Mouse (Mus musculus) liver, embryonic 12.5 days (tissue): ENCODE results near the gene Cers6. TPM values are rescaled to one million over a fixed set of nuclear protein-coding genes. Genes with fewer than 3 reads are reported as not detected.

ENCODE experiments used
- ATAC-seq: fragments of 200-750 bp; cut with Nextera tagmentation; 2 replicates; pipeline ENCODE4 v1.8.0; 2017; ENCODE audit warnings: moderate number of reproducible peaks, mild to moderate bottlenecking, moderate library complexity
- H3K27ac ChIP-seq: fragments of 300-500 bp; sonication (generic); 2 replicates; pipeline ENCODE4 v1.5.1; 2016; ENCODE audit warnings: mild to moderate bottlenecking
- H3K27me3 ChIP-seq: fragments of 300-500 bp; sonication (generic); replicated peaks from 2 replicates; pipeline ENCODE4 v1.6.1; 2016; ENCODE audit warnings: mild to moderate bottlenecking, moderate library complexity
- H3K36me3 ChIP-seq: fragments of 300-500 bp; sonication (generic); 2 replicates; pipeline ENCODE4 v1.6.1; 2016; ENCODE audit warnings: mild to moderate bottlenecking, moderate library complexity
- H3K4me1 ChIP-seq: fragments of 300-500 bp; sonication (generic); 2 replicates; pipeline ENCODE4 v1.6.1; 2016
- H3K4me2 ChIP-seq: fragments of 300-500 bp; sonication (generic); 2 replicates; pipeline ENCODE4 v1.6.1; 2016; ENCODE audit warnings: mild to moderate bottlenecking, moderate library complexity
- H3K4me3 ChIP-seq: fragments of 300-500 bp; sonication (generic); 2 replicates; pipeline ENCODE4 v1.5.1; 2016; ENCODE audit warnings: mild to moderate bottlenecking, moderate library complexity
- H3K9ac ChIP-seq: fragments of 300-500 bp; sonication (generic); 2 replicates; pipeline ENCODE4 v1.6.1; 2016; ENCODE audit warnings: mild to moderate bottlenecking, moderate library complexity
- H3K9me3 ChIP-seq: fragments of 300-500 bp; sonication (generic); replicated peaks from 2 replicates; pipeline ENCODE4 v1.6.1; 2016; ENCODE audit warnings: mild to moderate bottlenecking, moderate library complexity
- WGBS: fragments of 180-500 bp; shearing (Covaris S2); methylation state at CpG from one replicate; pipeline ENCODE4 v1.1.7; 2016; ENCODE audit not compliant: insufficient replicate concordance; 5-methylcytosine and 5-hydroxymethylcytosine counted together
- polyA plus RNA-seq: library from polyadenylated mRNA; unstranded; fragments of >200 nt; fragmentation: Nextera tagmentation; extraction: Ambion mirVana; gene quantifications from 2 replicates; pipeline ENCODE4 v1.2.1, GENCODE M21; 2016

Cers6 gene
- polyA plus RNA-seq, 1 experiment from 2014 or later: 7.3 TPM

DNA sequence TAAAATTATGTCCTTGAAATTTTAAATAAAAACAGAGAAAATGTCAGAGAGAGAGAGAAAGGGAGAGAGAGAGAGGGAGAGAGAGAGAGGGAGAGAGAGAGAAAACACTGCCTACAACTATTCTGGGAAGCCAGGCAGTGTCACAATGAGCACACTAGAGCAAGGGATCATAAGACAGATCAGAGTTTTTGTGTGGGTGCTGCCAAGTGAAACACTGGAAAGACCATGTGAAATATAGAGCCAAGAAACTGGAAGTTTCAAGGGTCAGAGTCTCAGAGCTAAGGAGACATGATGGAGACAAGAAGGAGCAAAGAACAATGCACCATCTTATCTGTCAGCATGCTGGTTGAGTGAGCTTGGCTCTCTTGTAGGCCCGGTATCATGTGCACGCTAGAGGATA is 236.3 kb downstream of the Cers6 start:
- Histone ChIP-seq H3K36me3 (no peaks in the 10 kb centered on the region), H3K4me3 (no peak overlapping the region), H3K4me1 (no peaks in the 10 kb centered on the region), H3K9ac (no peak overlapping the region), H3K9me3 (no peaks in the 10 kb centered on the region), H3K4me2 (no peak overlapping the region), H3K27ac (no peak overlapping the region), H3K27me3 (no peaks in the 10 kb centered on the region)
- no peak for ATAC-seq
- WGBS: 94% methylated on average over 2 of the region's 2 CpGs

DNA sequence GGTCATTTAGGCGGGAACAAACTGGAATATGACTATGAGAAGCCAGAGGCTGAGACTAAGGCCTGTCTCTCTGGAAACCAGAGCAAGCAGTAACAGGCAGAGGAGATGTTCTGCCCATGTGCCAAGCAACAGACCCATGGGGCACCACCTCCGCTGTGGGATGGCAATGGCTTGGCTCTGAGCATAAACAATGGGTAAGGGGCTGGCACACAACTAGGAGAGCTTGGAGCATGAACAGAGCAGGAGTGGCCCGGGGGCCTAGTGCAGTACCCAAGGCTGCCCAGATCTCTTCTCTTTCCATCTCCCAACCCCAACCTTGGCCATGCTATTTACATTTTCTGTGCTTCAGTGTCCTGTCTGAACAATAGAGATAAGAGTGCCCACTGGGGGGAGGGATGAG is 237.5 kb downstream of the Cers6 start:
- no peak overlapping the region for H3K9ac ChIP-seq
- no peaks in the 10 kb centered on the region for H3K4me1 ChIP-seq
- no peaks in the 10 kb centered on the region for H3K36me3 ChIP-seq
- ATAC-seq: no peak
- 62% methylated on average over 3 of the region's 3 CpGs for WGBS
- H3K27ac ChIP-seq: no peak overlapping the region
- H3K27me3 ChIP-seq: no peaks in the 10 kb centered on the region
- no peak overlapping the region for H3K4me3 ChIP-seq
- no peak overlapping the region for H3K4me2 ChIP-seq
- H3K9me3 ChIP-seq: no peaks in the 10 kb centered on the region

DNA sequence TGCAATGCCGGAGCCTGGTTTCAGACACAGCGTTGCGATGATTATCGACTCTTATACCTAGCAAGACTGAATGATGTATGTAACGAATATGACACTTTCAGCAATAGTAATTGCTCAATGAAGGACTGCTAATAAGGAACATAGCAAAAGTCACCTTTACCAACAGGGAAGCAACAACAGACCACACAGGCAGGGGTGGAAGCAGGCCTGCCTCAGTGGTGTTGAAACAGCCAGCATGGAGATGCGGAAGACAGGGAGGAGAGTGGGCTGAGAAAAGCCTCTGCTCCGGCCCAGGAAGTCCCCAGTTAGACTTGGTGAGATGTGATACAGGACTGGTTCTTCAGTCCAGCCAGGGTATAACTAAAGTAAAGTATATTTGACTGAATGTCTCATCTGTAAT is 237.9 kb downstream of the Cers6 start:
- ATAC-seq: no peak
- 77% methylated on average over 7 of the region's 7 CpGs for WGBS
- Histone ChIP-seq H3K4me3 (no peak overlapping the region), H3K9me3 (no peaks in the 10 kb centered on the region), H3K4me1 (no peaks in the 10 kb centered on the region), H3K27me3 (no peaks in the 10 kb centered on the region), H3K4me2 (no peak overlapping the region), H3K9ac (no peak overlapping the region), H3K36me3 (no peaks in the 10 kb centered on the region), H3K27ac (no peak overlapping the region)

DNA sequence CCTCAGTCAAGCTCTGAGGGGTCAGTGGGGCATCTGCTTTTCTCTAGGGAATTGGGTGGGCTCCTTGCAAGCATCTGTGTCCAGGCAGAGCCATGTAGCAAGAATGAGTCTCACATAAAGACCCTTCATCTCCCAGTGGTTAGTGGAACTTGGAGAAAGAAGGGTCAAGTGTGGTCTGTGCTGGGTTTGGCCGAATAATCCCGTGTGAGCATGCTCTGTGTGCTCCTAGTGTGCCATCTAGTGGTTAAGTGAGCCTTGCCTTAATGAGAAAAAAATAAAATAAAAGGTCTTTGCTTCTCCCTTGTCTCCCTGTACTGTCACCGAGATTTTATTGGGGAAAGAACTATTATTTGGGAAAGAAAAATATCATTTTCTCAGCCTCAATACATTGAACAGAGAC is 239.5 kb downstream of the Cers6 start:
- H3K27ac ChIP-seq: no peak overlapping the region
- H3K9ac ChIP-seq: no peak overlapping the region
- H3K4me1 ChIP-seq: no peaks in the 10 kb centered on the region
- no peaks in the 10 kb centered on the region for H3K27me3 ChIP-seq
- H3K36me3 ChIP-seq: no peaks in the 10 kb centered on the region
- no peaks in the 10 kb centered on the region for H3K9me3 ChIP-seq
- H3K4me3 ChIP-seq: no peak overlapping the region
- ATAC-seq: no peak
- WGBS: 11% methylated on average over 3 of the region's 3 CpGs
- H3K4me2 ChIP-seq: no peak overlapping the region

DNA sequence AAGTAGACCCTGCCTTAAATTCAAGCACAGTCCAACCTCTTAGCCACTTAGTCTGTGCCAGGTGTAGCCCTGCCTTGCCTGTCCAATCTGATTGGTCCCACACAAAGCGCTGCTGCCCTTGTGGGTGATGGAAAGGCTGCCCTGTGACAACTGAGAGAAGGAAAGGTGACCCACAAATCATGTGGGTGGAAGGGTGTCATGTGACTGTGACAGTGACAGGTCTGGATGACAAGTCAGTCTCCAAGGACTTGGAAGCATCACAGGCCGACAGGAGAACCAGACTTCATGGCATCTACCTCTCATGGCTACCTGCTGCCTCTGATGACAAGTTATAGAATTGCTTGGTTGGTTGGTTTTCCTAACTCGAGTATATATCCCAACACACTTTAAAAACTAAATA is 242.3 kb downstream of the Cers6 start:
- WGBS: 64% methylated on average over 3 of the region's 3 CpGs
- Histone ChIP-seq H3K9ac (no peak overlapping the region), H3K4me3 (no peak overlapping the region), H3K27me3 (no peaks in the 10 kb centered on the region), H3K4me1 (no peaks in the 10 kb centered on the region), H3K27ac (no peak overlapping the region), H3K9me3 (no peaks in the 10 kb centered on the region), H3K36me3 (no peaks in the 10 kb centered on the region), H3K4me2 (no peak overlapping the region)
- no peak for ATAC-seq

DNA sequence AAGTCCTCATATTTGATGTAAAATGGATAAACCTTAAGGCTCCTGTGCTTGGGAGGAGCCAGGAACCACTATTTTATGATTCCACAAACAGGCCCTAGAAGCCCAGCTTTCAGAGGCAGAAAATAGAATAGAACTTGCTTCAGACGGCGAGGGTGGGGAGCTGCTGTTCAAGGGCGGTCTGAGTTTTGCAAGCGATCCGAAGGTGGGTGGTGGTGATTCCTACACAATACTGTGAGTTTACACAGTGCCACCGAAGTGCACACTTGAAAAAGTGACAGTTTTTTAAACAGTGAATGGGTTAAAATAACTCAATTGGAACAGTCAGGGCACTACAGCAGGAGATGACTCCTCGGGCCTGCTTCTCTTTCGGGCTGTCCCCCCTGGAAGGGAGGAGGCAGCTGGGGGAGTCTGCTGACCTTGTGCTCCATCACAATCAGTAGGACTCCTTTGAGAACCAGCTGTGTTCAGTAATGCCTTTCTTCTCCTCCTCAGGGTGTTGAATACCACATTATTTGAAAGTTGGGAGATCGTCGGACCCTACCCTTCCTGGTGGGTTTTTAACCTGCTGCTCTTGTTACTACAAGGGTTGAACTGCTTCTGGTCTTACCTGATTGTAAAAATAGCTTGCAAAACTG is 243.4 kb downstream of the Cers6 start:
- WGBS: 74% methylated on average over 10 of the region's 10 CpGs
- no peaks in the 10 kb centered on the region for H3K4me1 ChIP-seq
- H3K4me2 ChIP-seq: no peak overlapping the region
- H3K36me3 ChIP-seq: no peaks in the 10 kb centered on the region
- no peak overlapping the region for H3K4me3 ChIP-seq
- H3K9ac ChIP-seq: no peak overlapping the region
- H3K9me3 ChIP-seq: no peaks in the 10 kb centered on the region
- no peak for ATAC-seq
- no peak overlapping the region for H3K27ac ChIP-seq
- no peaks in the 10 kb centered on the region for H3K27me3 ChIP-seq

DNA sequence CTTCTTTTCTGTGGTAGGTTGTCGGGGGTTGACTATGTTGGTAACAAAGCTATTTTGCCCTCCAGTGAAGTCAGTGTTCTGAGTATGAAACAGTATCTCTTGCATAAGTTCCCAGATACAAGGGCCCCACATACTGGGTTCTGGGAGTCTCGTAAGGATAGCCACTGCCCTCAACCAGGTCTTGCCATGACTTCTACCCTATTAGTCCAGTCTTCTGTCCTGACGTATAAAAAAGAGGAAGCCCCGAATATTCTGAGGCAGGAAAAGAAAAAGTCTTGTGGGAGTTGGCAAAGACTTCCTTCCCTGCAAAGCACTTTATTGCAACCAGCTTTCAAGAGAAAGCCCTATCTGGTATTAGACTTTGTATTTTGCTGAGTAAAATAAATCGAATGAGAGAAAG is 248.0 kb downstream of the Cers6 start:
- no peaks in the 10 kb centered on the region for H3K9me3 ChIP-seq
- no peak for ATAC-seq
- no peak overlapping the region for H3K4me2 ChIP-seq
- H3K27ac ChIP-seq: no peak overlapping the region
- H3K27me3 ChIP-seq: no peaks in the 10 kb centered on the region
- H3K4me3 ChIP-seq: no peak overlapping the region
- H3K36me3 ChIP-seq: no peaks in the 10 kb centered on the region
- 37% methylated on average over 5 of the region's 5 CpGs for WGBS
- H3K4me1 ChIP-seq: no peaks in the 10 kb centered on the region
- no peak overlapping the region for H3K9ac ChIP-seq

DNA sequence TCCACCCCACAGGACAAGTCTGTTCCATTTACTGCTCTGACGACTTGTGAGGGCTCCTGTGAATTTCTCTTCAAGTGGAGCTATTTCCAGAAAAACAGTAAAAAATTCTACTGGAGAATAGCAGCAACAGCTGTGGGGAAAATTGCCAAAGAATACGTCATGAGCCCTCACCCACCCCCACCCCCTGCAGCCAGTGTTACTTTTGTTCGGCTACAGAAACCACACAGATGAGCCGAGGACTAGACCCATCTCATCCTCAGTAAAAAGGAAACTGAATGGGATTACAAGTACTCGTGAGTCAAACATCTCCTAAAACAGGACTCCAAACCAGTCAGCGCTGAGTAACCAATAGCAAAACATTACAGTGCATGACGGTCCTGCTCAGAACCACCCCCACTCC is 248.5 kb downstream of the Cers6 start:
- Histone ChIP-seq H3K27me3 (no peaks in the 10 kb centered on the region), H3K4me3 (no peak overlapping the region), H3K27ac (no peak overlapping the region), H3K9ac (no peak overlapping the region), H3K36me3 (no peaks in the 10 kb centered on the region), H3K4me1 (no peaks in the 10 kb centered on the region), H3K4me2 (no peak overlapping the region), H3K9me3 (no peaks in the 10 kb centered on the region)
- 55% methylated on average over 7 of the region's 7 CpGs for WGBS
- ATAC-seq: no peak

DNA sequence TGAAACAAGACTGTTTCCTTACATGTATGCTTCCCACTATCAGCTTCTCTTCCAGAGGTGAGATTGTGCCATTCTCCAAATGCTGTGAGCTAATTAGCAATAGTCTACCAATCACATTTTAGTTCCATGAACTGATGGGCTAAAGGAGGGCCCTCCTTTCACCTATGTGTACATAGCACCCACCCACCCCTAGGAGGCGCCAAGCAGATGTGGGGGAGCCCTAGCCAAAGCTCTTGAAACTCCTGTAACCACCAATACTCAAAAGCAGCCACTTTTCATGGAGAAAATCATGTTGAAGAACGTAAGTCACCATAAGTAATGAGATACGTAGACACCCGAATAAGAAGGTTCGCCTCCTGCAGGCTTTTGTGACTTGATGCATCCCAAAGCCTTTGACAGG is 251.4 kb downstream of the Cers6 start:
- Histone ChIP-seq H3K4me3 (no peak overlapping the region), H3K9ac (no peak overlapping the region), H3K27me3 (no peaks in the 10 kb centered on the region), H3K36me3 (no peaks in the 10 kb centered on the region), H3K27ac (no peak overlapping the region), H3K4me1 (no peaks in the 10 kb centered on the region), H3K4me2 (no peak overlapping the region), H3K9me3 (0 out of 2 replicates have a peak, but pooled peaks cover 2% of the 10 kb centered on the region)
- ATAC-seq: no peak
- 76% methylated on average over 5 of the region's 5 CpGs for WGBS

DNA sequence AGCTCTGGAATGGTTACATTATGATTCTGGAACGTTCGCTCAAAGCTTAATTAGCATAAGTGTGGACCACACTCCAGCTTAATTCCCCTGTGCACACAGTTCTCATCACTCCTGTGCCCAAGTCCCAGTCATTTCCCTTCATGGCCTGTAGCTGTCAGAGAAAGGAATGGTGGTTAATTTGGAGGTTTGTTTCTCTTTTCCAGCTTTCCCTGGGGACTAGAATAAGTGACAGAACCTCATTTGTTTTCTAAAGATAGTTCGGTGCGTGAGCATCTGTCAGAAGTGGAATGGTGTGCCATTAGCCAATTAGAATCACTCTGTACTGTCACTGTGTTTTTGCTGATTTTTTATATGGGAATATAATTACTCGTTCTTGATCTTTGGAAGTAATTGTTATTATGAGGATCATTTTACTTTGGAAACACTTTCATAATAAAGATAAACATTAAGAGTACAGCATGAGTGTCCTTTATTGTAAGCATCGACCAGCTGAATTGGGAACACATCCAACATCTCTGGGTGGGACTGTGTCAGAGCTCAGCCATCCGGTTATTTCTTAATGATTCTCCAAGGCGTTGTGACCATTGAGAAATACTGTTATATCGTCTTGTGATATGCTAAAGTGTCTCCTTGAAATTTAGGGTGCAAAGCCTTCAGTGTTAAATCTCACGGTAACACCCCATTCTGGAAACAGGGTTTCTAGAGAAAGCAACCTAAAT is 252.7 kb downstream of the Cers6 start:
- no peak overlapping the region for H3K9ac ChIP-seq
- no peak overlapping the region for H3K4me3 ChIP-seq
- H3K9me3 ChIP-seq: 0 out of 2 replicates have a peak, but pooled peaks cover 2% of the 10 kb centered on the region
- H3K4me1 ChIP-seq: no peaks in the 10 kb centered on the region
- 79% methylated on average over 10 of the region's 10 CpGs for WGBS
- H3K36me3 ChIP-seq: no peaks in the 10 kb centered on the region
- ATAC-seq: no peak
- no peaks in the 10 kb centered on the region for H3K27me3 ChIP-seq
- H3K4me2 ChIP-seq: no peak overlapping the region
- H3K27ac ChIP-seq: no peak overlapping the region

DNA sequence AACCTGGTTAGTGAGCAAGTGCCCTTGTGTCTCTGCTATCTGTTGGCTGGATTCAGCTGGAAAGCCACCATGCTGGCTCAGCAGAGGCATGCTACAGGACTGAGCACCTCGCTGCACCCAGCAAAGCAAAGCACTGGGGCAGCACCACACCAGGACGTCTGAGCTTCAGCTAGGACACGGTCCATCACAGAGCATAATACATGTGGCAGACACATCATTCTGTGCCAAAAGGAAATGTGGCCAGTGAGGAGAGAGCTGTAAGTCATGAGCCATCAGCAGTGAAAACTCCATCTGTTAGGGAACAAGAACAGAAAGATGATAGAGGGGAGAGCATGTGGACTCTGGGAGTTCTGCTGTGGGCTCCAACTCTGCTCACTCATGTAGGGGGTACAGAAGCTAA is 254.7 kb downstream of the Cers6 start:
- 87% methylated on average over 3 of the region's 3 CpGs for WGBS
- H3K9ac ChIP-seq: no peak overlapping the region
- H3K36me3 ChIP-seq: no peaks in the 10 kb centered on the region
- H3K9me3 ChIP-seq: 0 out of 2 replicates have a peak, but pooled peaks cover 2% of the 10 kb centered on the region
- H3K27me3 ChIP-seq: no peaks in the 10 kb centered on the region
- no peak overlapping the region for H3K27ac ChIP-seq
- H3K4me3 ChIP-seq: no peak overlapping the region
- no peaks in the 10 kb centered on the region for H3K4me1 ChIP-seq
- H3K4me2 ChIP-seq: no peak overlapping the region
- ATAC-seq: no peak

DNA sequence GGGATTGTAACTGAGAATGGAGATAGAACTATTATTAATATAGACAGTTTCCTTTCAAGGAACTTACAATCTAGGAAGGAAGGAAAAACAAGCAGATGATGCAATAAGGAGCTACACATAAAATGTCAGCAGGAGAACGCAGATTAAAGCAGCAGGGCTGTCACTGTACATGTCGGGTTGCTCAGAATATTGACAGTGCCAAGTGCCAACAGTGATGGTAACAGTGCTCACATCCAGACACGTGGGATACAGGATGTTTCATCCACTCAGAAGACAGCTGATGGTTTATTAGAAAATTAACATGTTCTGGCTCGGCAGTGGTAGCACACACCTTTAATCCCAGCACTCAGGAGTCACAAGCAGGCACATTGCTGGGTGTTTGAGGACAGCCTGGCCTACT is 255.5 kb downstream of the Cers6 start:
- H3K27me3 ChIP-seq: no peaks in the 10 kb centered on the region
- H3K9me3 ChIP-seq: 0 out of 2 replicates have a peak, but pooled peaks cover 2% of the 10 kb centered on the region
- no peak for ATAC-seq
- no peak overlapping the region for H3K4me2 ChIP-seq
- no peaks in the 10 kb centered on the region for H3K36me3 ChIP-seq
- H3K27ac ChIP-seq: no peak overlapping the region
- no peak overlapping the region for H3K9ac ChIP-seq
- 56% methylated on average over 4 of the region's 4 CpGs for WGBS
- H3K4me3 ChIP-seq: no peak overlapping the region
- H3K4me1 ChIP-seq: no peaks in the 10 kb centered on the region
